Mouse (Mus musculus) adrenal gland, adult (tissue): ENCODE measurements around the gene Fam171b.
A peak's percentile ranks its signal among the peaks of the same experiment; 100 is the strongest.

Experiments
- DNase-seq, 2 experiments: peaks; one replicate each; pipeline ENCODE4 v3.0.0; 2022 to 2023; ENCODE audit warnings: low spot score in 1 of 2; ENCODE audit not compliant: inconsistent age in 2 of 2

Fam171b gene

DNA sequence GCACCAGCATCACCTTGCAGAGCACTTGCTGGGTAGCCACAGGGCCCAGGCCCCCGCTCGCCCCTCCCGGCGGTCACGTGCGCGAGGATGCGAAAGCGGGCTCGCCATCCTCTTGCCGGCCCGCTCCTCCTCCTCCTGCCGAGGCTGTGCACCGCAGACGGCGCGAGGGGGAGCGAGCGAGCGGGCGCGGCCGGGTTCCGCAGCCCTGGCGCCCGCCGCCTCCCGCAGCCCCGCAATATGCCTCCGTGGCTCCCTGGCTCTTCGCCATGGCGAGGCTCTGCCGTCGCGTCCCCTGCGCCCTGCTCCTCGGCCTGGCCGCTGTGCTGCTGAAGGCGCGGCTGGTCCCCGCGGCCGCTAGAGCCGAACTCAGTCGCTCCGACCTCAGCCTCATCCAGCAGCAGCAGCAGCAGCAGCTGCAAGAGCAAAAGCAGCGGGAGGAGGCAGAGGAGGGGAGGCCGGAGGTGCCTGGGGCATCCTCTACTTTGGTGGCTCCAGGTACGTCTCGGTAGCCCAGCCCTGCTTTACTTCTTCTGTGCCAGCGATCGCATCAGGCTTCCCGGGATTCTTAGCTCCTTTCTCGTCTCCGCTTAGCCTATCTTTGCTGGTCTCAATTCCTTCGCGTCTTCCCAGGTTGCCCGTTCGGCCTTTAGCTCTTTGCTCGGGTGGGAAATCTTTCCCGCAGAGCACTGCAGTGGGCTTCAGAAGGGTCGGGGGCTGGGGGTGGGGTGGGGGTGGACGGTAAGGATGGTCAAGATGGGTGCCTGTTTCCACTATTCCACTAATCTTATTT lies at the start of gene Fam171b:
Gene Fam171b (plus strand): TSS at position 154 of the 790 bp plus-strand sequence.
- DNase-seq: peak; percentile 71 to 84

DNA sequence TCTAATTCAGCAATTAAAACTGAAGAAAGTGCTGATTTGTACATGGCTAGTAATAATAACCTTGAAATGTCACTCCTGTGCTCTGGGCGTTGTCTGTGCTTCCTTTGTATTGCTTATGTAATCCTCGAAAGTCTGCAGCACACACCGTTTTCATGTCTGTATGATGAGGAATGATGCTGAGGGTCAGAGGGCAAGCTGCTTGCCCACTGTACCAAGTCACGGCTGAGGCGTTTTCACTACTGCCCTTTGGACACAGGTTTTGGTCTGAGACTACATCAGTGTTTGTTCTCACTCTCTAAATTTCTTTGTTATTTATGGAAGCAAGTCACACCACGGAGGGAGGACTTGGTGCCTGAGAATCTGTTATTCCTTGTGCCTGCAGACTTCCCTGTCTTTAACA lies 46.4 kb upstream of the Fam171b start:
- no peak for DNase-seq

DNA sequence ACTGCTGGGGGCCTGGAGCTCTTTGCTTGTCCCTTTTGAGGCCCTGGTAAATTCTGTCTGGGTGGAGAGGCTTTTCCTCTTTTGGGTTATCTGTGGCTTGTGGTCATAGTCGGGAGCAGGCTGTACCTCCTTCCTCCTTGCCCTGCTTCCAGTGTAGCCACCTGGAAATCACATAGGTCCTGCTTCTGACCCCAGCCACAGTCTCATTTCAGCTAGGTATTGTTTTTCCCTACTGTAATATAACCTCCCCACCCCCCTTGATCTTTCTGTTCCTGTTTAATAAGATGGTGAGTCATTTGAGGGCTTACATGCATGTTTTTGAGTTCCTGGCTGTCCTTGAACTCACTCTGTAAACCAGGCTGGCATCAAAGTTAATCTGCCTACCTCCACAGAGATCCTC lies 45.6 kb upstream of the Fam171b start:
- no peak for DNase-seq

DNA sequence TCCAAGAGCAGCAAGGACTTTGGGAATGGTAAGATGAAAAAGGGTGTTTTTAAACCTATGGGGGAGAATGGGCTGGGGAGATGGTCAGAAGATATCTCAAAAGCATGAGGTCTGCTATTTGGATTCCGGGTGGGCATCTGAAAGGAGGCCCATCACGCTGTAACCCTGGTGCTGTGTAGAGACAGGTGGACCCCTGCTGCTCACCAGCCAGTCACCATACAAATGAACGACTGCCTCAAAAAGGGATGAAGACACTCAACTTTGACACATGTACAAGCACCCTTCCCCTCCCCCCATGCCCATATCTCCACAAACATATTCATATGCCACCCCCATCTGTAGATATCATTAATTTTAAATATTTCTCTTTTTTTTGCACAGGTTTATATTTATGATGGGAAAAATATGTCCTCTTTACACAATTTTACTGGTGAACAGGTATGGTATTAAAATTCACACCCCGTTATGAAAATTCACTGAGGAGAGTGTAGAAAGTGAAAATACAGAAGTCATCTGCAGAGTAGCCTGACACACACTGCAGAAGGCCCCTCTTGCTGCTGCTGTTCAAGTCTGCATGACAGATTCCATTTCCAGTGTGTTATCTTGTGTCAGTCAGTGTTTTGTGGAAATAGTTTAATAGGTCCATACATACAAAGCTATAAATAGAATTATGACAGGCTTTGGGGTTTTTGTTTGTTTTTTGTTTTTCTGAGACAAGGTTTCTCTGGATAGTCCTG lies 44.0 kb upstream of the Fam171b start:
- no peak for DNase-seq

DNA sequence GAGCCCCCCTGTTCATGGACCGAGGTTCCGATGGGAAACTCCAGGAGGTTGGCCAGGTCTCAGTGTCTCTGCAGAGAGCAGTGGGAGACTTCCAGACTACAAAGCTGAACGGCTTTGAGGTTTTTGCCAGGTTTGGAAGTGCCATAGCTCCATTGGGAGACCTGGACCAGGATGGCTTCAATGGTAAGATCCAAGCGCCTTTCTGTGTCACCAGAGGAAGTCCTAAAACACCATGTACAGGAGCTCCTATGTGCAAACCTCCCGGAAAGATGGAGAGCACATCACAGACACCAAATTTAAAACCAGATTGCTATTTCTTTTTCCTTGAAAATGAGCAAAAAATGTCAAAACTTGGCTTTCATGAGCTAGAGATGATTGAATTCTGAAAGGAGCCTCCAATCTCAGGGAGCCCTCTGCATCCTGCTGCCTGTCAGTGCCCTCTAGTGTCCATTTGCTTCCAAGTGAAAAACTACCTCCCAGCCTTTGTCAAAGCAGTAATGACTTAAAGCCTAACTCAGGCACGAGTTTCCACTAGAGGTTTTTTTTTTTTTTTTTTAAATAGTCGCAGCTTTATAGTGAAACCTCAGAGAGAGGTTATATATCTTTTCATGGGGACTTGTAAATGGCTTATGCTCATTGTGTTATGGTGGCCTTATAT lies 41.2 kb upstream of the Fam171b start:
- peak; percentile 66 to 91 for DNase-seq

DNA sequence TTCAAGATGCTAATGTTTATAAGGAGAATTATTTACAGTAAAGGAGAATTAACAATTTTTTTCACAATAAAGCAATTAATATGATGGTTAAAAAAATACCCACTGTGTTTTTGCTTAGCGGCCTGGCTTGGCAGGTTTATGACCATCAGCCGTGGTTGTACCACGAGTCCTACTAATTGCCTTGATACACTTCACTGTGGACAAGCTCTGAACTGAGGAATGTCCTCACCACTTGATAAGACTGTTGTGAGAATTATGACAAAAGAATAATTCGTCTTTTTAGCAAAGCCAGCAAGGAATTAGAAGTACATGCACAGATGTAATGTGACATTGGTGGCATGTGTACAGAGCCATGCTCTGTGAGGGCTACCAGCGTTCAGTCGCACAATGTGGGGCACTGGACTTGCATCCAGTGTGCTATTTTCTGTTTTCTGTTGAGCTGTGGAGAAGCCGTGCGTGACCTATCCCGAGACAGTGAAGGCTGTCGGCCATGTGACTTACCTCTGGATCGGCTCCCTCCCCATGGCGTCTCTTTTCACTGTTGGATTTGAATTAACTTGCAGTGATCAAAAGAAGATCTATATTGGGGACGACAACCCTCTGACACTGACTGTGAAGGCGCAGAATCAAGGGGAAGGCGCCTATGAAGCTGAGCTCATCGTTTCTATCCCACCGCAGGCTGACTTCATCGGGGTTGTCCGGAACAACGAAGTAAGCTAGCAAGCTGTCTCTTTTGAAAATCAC lies 20.9 kb upstream of the Fam171b start:
- no peak for DNase-seq

DNA sequence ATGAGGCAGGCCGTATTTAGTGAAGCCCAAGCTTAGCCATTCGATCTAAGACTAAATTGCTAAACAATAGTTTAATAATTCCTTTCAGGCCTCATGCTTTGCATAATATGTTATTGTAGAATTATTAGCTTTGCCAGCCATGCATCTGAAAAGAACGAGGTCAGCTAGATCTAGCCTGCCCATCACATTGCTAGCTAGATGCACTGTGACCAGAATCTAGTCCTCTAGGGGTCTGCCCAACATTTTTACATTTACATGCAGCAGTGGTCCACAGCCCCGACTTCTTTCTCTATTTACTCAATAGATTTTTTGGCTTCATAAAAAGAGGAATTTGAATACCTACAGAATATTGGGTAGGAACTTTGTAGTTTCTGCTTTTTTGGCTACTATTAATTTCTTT lies 20.3 kb upstream of the Fam171b start:
- no peak for DNase-seq

DNA sequence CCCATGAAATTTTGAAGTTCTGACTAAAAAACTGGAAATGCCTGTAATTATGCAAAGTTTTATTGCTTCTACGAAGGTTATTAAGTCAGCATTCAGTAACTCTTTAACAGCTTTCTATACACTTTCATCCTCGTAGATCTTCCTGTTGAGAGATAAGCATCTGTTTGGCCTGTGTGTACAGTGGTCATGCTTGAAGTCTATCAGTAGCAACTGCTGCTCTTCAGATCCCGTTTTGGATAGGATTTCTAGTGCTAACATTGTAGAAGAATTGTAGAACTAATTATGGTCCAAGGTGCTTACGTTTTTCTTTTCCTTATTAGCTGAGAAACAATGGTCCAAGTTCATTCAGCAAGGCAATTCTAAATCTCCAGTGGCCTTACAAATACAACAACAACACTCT lies 16.7 kb upstream of the Fam171b start:
- DNase-seq: no peak

DNA sequence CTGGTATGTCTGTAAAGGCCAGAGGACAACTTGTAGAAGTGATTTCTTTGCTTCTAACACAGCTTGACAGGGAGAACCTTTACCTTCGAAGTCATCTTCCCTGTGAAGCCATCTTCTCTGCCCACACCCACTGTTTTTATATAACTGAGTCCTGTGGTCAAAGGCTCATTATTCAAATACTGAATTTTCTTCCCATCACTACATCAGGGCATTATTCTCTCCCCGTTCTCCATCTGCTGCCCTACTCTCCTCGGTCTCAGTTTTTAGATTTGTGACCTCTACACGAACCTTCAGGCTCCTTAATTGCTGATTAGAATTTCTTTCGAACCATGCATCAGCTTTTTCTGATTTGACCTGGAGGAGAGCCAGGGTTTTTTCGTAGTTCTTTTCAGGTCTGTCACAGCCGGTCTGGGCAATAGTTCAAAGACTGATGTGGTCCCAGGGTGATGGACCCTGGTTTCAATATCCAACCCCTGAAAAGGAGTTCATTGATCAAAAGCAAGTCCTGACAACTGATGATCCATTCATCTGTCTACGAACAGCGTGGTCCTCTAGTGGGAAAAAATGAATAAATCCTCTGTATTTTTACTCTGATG lies 14.4 kb upstream of the Fam171b start:
- DNase-seq: no peak

DNA sequence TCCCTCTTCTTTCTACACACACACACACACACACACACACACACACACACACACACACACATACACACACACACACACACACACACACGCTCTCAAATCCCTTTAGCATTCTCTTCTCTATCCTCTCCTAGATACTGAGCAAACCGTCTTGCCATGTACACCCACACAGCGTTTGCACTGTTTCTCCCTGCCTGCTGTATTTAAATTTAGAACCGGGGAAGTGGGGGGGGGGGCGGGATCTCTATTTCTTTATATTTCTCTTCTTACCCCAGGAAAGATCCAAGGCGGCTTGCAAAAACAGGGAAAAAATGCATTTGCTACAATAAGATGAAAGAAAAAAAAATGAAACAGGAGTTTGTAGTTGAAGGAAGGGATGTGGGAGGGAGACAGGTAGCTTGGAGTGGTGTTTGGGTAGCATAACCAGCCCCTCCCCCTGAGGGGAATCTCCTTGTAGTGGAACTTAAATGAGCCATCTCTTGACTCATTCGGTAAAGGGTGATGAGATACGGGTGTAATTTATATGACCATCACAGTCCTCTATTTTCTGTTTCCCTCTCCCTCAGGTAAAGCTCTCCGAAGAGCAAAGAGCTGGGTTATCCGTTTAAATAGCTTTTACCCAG lies 947 bp downstream of the Fam171b start:
- no peak for DNase-seq

DNA sequence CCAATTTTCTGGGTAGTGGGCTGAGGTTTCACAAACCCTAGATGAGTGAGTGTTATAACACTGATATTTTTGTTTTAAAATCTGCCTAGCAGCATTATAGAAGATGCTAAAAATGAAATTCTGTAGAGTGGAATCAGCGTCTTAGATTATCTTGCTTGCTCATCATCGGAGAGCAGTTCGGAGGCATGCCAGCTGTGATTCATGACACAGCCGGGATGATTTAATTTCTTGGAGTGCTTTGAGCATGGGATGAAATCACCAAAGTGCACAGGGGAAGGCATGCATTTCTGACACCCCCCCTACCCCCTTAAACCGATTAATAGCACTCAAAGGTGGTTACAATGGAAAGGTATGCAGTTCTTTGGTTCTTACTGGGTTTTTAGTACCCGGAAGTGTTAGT lies 1.6 kb downstream of the Fam171b start:
- peak; percentile 40 to 73 for DNase-seq

DNA sequence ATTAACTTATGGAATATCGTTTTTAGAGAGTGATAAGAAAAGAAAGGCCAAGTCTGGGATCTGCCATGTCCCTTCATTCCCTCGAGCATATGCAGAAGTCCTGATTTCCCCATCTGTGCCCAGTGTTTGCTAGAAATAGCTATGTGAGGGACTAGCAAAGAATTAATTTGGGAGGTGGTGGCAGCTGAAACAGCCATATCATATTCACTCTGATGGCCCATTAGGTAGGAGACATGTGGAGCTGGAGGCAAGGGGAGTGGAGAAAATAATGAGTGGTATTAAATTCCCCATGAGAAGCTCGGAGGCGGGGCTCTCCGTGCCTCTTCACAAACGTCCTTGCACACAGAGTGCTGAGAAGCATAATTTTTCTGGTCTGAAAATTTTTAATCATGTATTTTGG lies 3.7 kb downstream of the Fam171b start:
- DNase-seq: no peak

DNA sequence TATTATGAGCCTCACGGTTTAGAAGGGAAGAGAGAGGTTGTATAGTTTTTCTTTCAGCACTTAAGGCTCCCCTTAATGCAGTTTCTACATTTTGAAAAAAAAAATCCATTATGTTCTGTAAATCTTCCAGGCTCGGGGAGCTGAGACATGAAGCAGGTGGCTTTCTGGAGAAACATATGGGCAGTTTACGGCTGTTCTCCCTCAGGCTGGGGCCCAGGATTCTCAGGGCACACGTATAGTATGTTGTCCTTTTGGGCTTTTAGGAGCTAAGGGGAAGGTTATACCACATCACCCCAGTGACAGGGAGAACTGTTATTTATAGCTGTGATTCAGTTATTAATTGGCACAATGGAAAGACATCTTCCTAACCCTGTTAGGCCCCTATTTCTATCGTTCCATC lies 12.7 kb downstream of the Fam171b start:
- DNase-seq: no peak

DNA sequence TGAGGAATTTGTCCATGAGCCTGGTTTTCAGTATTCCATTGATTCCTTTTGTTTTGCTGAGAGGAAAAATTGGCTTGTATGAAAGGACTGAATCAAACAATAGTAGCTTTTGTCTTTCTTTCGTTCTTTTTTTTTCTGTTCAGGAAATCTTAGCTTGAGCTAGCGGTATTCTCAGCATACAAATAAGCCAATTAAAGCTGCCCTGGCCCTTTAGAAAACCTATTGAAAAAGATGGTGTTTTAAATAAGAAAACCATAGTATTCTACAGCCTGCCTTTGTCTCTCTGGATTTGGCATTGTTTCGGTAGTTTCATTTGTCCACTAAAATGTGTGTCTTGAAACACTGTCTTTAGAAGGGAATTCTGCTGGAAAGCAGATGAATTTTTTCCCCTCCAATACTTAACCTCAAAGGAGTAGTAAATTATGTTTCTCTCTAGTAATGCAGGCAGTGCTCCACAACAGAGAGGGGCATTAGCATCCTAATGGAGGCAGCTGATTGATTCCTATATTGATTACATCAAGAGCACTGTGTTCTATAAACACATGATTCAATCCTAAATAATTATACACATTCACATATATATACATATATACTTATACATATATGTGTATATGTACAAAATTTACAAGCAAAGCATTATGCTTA lies 16.6 kb downstream of the Fam171b start:
- DNase-seq: no peak

DNA sequence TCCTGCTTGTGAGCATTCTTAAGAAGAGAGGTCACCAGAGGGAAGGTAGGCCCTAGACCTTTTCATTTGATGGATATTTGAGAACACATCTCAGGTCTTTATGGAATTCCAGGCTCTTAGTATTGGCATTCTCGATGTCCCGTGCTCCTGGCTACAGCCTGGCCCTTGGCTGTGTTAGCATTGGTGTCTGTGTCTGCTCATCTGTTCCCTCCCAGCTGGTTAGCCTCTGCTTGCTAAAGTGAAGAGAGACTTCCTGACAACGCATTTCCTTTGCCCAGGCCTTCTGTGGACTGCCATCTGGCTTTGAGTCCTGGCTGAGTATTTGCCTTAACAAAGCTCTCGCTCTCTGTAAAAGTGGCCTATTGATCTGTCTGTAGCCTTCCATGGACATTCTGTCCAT lies 20.5 kb downstream of the Fam171b start:
- no peak for DNase-seq

DNA sequence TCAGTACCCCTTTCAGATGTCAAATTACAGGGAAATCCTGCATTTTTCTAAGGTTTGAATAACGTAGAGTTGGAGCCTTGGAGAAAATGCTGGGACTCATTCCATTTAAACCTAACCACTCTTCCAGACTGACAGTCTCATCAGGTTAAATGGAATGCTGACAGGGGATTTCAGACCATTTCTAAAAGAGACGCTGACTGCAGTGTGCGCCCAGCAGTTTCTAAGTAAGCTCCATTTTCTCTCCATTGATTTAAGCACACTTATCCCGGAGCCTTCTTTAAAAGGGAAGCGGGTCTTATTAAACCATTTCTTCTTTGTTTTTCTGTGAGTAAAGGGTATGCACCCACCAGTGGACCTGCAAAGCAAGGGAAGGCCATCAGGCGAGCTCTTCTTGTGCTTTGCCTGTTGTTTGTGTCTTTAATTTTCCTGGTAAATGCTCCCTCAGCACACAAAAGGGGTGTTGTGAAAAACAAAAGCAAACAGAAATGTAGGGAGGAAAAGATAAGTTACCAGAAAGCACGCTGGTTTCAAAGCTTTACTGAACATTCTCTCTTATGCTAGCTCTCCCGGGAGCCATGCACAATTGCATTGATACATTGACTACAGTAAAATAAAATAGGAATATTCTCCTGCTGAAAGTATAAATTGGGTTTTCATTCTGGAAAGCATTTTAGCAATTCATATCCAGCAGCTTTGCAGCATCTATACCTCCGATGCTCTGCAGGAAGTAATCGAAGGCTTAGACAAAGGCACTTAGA lies 23.1 kb downstream of the Fam171b start:
- DNase-seq: no peak

DNA sequence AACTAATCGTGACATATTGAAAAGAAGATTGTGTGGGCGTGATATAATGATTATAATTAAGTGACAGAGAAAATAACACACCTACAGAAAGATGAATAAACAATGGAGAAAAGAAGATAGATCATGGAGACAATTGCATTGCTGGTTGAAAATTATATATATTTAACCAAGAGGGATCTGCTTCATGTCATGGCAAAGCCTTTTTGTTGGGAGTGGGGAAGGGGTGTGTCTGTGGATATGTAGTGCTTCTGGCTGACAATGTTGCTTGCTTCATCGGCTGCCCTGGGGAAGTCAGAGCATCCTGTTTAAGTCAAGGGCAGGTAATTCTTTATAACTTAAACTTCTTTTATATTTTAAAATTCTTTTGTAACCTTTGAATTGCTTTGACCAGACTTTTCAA lies 36.1 kb downstream of the Fam171b start:
- no peak for DNase-seq

DNA sequence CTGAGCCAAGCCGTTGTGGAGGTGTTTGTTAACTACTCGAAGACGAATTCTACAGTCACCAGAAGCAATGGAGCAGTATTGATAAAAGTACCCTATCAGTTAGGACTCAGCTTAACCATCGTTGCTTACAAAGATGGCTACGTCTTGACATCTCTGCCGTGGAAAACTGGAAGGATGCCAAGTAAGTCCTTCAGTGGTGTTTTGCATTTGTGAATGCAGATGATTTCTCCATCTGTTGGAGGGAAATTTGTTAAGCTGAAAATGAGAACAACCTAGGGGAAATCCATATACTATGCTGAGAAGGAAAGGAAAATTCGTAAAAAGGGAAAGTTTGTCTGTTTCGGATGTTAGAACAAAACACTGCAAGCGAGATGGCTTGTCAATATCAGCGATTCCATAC lies 41.0 kb downstream of the Fam171b start:
- DNase-seq: no peak

DNA sequence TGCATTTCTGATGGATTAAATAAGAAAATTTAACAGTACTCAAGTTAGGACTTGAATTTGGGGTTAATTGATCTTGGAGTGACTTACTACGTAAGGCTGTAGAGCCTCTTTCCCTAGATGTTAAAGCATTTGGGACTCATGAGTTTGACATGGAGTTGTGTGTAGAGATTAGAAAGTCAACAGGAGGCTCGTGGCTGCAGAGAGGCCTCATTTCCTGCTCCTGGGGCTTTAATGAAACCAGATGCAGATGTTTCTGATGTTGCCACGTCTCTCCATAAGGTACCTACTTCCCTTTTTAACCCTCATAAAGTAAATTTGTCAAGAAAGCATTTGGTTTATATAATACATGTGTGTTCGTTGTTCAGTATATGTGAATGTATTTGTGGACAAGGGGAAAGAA lies 43.8 kb downstream of the Fam171b start:
- DNase-seq: no peak
